Mouse (Mus musculus) cerebellum, adult 2 months (tissue): ENCODE measurements at regions not wholly inside any gene's neighbourhood (a gene's known extent, or its start where the extent isn't known, plus 50 kb on each side); places are given as distances from the start of the nearest gene placed in this dataset.

Source experiments
- CTCF ChIP-seq: fragments of 200-500 bp; IDR thresholded peaks from 2 replicates; pipeline ENCODE4 v1.5.1; 2011; ENCODE audit warnings: low read depth, mild to moderate bottlenecking, control low read depth, low read length, moderate library complexity, borderline replicate concordance; ENCODE audit not compliant: insufficient read depth
- POLR2A ChIP-seq: fragments of 200-500 bp; IDR thresholded peaks from 2 replicates; pipeline ENCODE4 v1.6.1; 2011; ENCODE audit warnings: low read length, control low read depth, borderline replicate concordance; ENCODE audit not compliant: insufficient read depth

- no peak for TF ChIP-seq CTCF
- TF ChIP-seq POLR2A, result no peak
Observed at GRCm38 (mm10) chr7:145015463-145016085, 75.8 kb upstream of the Ccnd1 start.
